Mouse (Mus musculus) monocyte, adult 59 days (primary cell): Measurements from ENCODE around the gene Atp10b. TPM values are rescaled to one million over a fixed set of nuclear protein-coding genes. Genes with fewer than 3 reads are reported as not detected.

Source experiments
- total RNA-seq, 2 experiments: library from RNA; stranded (reverse); gene quantifications; one replicate each; pipeline ENCODE4 v1.2.4; 2023

Atp10b gene
- total RNA-seq: not detected

GRCm38 (mm10) chr11:43149577-43149976 lies at the start of gene Atp10b:
Gene Atp10b, plus strand, starts transcription at chr11:43149877.

Other genes with a start within 250 kb of the Atp10b start
- gene Gm9972, start 114.1 kb upstream of the Atp10b start, total RNA-seq: not detected